Mouse (Mus musculus) limb, embryonic 14.5 days (tissue): Measurements from ENCODE around the gene Gabpb2. TPM values are rescaled to one million over a fixed set of nuclear protein-coding genes. Genes with fewer than 3 reads are reported as not detected.

Experiments used
- ATAC-seq: fragments of 200-750 bp; cut with Nextera tagmentation; 2 replicates; pipeline ENCODE4 v1.8.0; 2017; ENCODE audit warnings: low read depth, moderate number of reproducible peaks, moderate TSS enrichment; ENCODE audit not compliant: low FRiP score
- DNase-seq: peaks from one replicate; pipeline ENCODE4 v3.0.0-alpha.2; 2015; ENCODE audit warnings: low spot score
- H3K27ac ChIP-seq: fragments of 300-500 bp; sonication (generic); replicated peaks from 2 replicates; pipeline ENCODE4 v1.5.1; 2014; ENCODE audit warnings: low read depth, mild to moderate bottlenecking, low read length, moderate library complexity, mixed read lengths
- H3K27me3 ChIP-seq: fragments of 300-500 bp; sonication (generic); 2 replicates; pipeline ENCODE4 v1.6.1; 2014; ENCODE audit warnings: low read length, mixed read lengths; ENCODE audit not compliant: control insufficient read depth, insufficient read depth
- H3K36me3 ChIP-seq: fragments of 300-500 bp; sonication (generic); 2 replicates; pipeline ENCODE4 v1.6.1; 2014; ENCODE audit warnings: mild to moderate bottlenecking, low read length, moderate library complexity, mixed read lengths; ENCODE audit not compliant: control insufficient read depth, insufficient read depth
- H3K4me1 ChIP-seq: fragments of 300-500 bp; sonication (generic); 2 replicates; pipeline ENCODE4 v1.6.1; 2014; ENCODE audit warnings: antibody characterized with exemption, low read length, mixed read lengths; ENCODE audit not compliant: control insufficient read depth, insufficient read depth
- H3K4me2 ChIP-seq: fragments of 300-500 bp; sonication (generic); replicated peaks from 2 replicates; pipeline ENCODE4 v1.6.1; 2014; ENCODE audit warnings: low read depth, mild to moderate bottlenecking, low read length, moderate library complexity; ENCODE audit not compliant: severe bottlenecking
- H3K4me3 ChIP-seq: fragments of 300-500 bp; sonication (generic); replicated peaks from 2 replicates; pipeline ENCODE4 v1.5.1; 2014; ENCODE audit warnings: low read length
- H3K9ac ChIP-seq: fragments of 300-500 bp; sonication (generic); 2 replicates; pipeline ENCODE4 v1.6.1; 2014; ENCODE audit warnings: mild to moderate bottlenecking, low read depth, low read length, moderate library complexity; ENCODE audit not compliant: severe bottlenecking
- H3K9me3 ChIP-seq: fragments of 300-500 bp; sonication (generic); 2 replicates; pipeline ENCODE4 v1.6.1; 2016; ENCODE audit warnings: low read length; ENCODE audit not compliant: control insufficient read depth
- POLR2A ChIP-seq: fragments of 200-500 bp; IDR thresholded peaks from 2 replicates; pipeline ENCODE4 v1.8.0; 2012; ENCODE audit warnings: inconsistent platforms, mild to moderate bottlenecking, moderate library complexity, borderline replicate concordance; ENCODE audit not compliant: insufficient read depth, insufficient read length; ENCODE audit errors: extremely low read depth
- WGBS: fragments of 180-500 bp; shearing (Covaris S2); extraction: QIAGEN DNeasy Blood & Tissue Kit; methylation state at CpG from one replicate; pipeline ENCODE4 v1.1.7; 2014; 5-methylcytosine and 5-hydroxymethylcytosine counted together
- polyA plus RNA-seq, 2 experiments: library from polyadenylated mRNA; depleted of rRNA in 1 of 2; stranded (reverse) in 1 of 2; unstranded in 1 of 2; fragments of >200 nt; fragmentation: Nextera tagmentation in 1 of 2; extraction: Ambion mirVana in 1 of 2; gene quantifications; 2 replicates each; pipeline versions ENCODE4 v1.2.1 to v1.2.3; 2012 to 2014

Gene Gabpb2
- polyA plus RNA-seq, 2 experiments, result 9.7 to 26.2 TPM

- Histone ChIP-seq H3K27ac (no peak overlapping the region), H3K4me2 (no peak overlapping the region), H3K27me3 (no peaks in the 10 kb centered on the region), H3K9ac (no peak overlapping the region), H3K36me3 (peaks cover 87% of the 10 kb centered on the region), H3K9me3 (no peaks in the 10 kb centered on the region), H3K4me3 (no peak overlapping the region), H3K4me1 (no peaks in the 10 kb centered on the region)
- DNase-seq (no peak), ATAC-seq (no peak)
- TF ChIP-seq POLR2A, result no peak
- 83% methylated on average over 5 of the region's 5 CpGs for WGBS
These were observed 39.2 kb upstream of the Gabpb2 start for GRCm38 (mm10) chr3:95256931-95257330.

- Histone ChIP-seq H3K27me3 (no peaks in the 10 kb centered on the region), H3K4me2 (0 out of 2 replicates have a peak within 1 kb of the TSS, but pooled peaks have one; percentile 3), H3K4me1 (no peaks in the 10 kb centered on the region), H3K27ac (no peak within 1 kb of the TSS), H3K36me3 (peaks cover 35% of the 10 kb centered on the region), H3K9ac (no peak within 1 kb of the TSS), H3K9me3 (no peaks in the 10 kb centered on the region), H3K4me3 (no peak within 1 kb of the TSS)
- DNase-seq, result no peak
- ATAC-seq, result no peak
- no peak for TF ChIP-seq POLR2A
- 49% methylated on average over 7 of the region's 7 CpGs for WGBS
These were observed 33.2 kb upstream of the Gabpb2 start, which contains the start of gene Bnipl for GRCm38 (mm10) chr3:95250783-95251424. Gene Bnipl (minus strand): TSS chr3:95251193.

GRCm38 (mm10) chr3:95250361-95250760 is 32.6 kb upstream of the Gabpb2 start:
- Histone ChIP-seq H3K4me2 (0 out of 2 replicates have a peak overlapping the region, but pooled peaks have one; percentile 3), H3K9me3 (no peaks in the 10 kb centered on the region), H3K27me3 (no peaks in the 10 kb centered on the region), H3K9ac (no peak overlapping the region), H3K4me1 (no peaks in the 10 kb centered on the region), H3K4me3 (no peak overlapping the region), H3K27ac (no peak overlapping the region), H3K36me3 (peaks cover 29% of the 10 kb centered on the region)
- no peak for DNase-seq
- ATAC-seq, result no peak
- 69% methylated on average over 5 of the region's 5 CpGs for WGBS
- no peak for TF ChIP-seq POLR2A

GRCm38 (mm10) chr3:95247660-95248336 is 30.1 kb upstream of the Gabpb2 start:
- no peak for TF ChIP-seq POLR2A
- 55% methylated on average over 1 of the region's 1 CpGs for WGBS

GRCm38 (mm10) chr3:95246465-95247231 is 28.9 kb upstream of the Gabpb2 start:
- no peak for DNase-seq
- H3K36me3 ChIP-seq, result no peaks in the 10 kb centered on the region
- H3K27ac ChIP-seq, result no peak overlapping the region
- no peak for ATAC-seq
- H3K4me1 ChIP-seq, result no peaks in the 10 kb centered on the region
- WGBS, result 85% methylated on average over 5 of the region's 5 CpGs
- no peak overlapping the region for H3K4me2 ChIP-seq
- no peaks in the 10 kb centered on the region for H3K9me3 ChIP-seq
- H3K27me3 ChIP-seq, result no peaks in the 10 kb centered on the region
- no peak overlapping the region for H3K9ac ChIP-seq
- TF ChIP-seq POLR2A, result no peak
- no peak overlapping the region for H3K4me3 ChIP-seq

More at GRCm38 (mm10) chr3:95247660-95248336, 30.1 kb upstream of the Gabpb2 start:
- Histone ChIP-seq H3K9me3 (no peaks in the 10 kb centered on the region), H3K4me2 (no peak overlapping the region), H3K4me3 (no peak overlapping the region), H3K36me3 (0 out of 2 replicates have a peak, but pooled peaks cover 7% of the 10 kb centered on the region), H3K9ac (no peak overlapping the region), H3K4me1 (no peaks in the 10 kb centered on the region), H3K27me3 (no peaks in the 10 kb centered on the region), H3K27ac (no peak overlapping the region)
- no peak for DNase-seq
- ATAC-seq, result no peak
